Mouse (Mus musculus) T-helper 1 cell (primary cell): ENCODE measurements around the gene Clic5.

Experiments used
- in situ Hi-C: fragments of 300-600 bp; cut with MboI, MseI; formaldehyde crosslinking; loops from one replicate; pipeline ENCODE4 v1.15.1; 2025; ENCODE audit warnings: high pct_unique_total_duplicates

Clic5 gene

DNA sequence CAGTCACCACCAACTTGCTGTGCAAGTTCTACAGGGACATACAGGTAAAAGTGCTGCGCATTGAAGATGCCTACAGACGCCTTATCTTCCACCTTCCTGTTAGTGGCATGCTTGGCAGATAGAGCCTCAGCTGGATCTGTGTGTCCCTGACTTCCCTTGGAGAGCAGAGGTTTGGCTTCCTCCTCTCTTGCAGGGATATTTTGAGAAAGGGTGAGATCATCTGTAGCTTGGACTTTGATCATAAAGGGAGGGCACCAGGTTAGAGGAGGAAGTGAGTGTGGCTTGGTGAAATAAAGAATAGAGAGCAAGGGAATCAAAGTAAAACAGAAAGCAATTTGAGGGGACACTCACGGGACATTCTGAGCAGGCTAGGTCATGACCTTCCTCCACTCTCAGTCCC lies 4.6 kb downstream of the Clic5 start:
- in situ Hi-C loops: no loop called here

- in situ Hi-C loops: no loop called here
Measured at GRCm38 (mm10) chr17:44199158-44199557, 10.8 kb downstream of the Clic5 start.

- in situ Hi-C loops: no loop called here
Measured at GRCm38 (mm10) chr17:44202952-44203351, 14.6 kb downstream of the Clic5 start.

- in situ Hi-C loops: no loop called here
Measured at GRCm38 (mm10) chr17:44204787-44205186, 16.4 kb downstream of the Clic5 start.

GRCm38 (mm10) chr17:44205562-44205961 lies 17.2 kb downstream of the Clic5 start:
- in situ Hi-C loops: no loop called here

GRCm38 (mm10) chr17:44208900-44209299 lies 20.5 kb downstream of the Clic5 start:
- in situ Hi-C loops: no loop called here

GRCm38 (mm10) chr17:44212960-44213619 lies 24.7 kb downstream of the Clic5 start:
- in situ Hi-C loops: no loop called here

DNA sequence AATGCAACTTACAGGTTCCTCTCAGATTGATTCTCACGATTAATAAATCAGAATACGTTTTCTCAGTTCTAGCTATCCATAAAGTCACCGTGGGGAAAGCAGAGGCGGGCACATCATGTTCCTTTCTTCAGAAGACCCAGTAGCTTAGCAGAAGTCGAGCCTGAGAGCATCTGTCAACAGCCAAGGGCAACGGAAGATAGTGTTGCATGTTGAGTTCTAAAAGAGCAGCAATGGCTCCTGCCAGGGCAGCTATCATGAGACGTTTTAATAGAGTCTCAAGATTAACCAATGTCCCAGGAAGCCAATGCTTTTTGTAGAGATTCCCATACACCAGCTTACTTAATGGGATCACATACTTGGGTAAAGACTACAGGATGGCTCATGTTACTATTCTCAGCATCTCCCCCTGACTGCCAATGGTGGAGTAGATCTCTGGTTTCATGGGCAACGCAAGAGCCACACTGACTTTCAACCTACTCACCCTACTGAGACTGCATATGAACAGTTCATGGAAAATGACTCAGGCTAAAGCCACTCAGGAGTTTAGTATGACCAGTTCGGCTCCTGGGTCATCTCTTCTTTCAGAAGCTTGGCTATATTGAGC lies 26.9 kb downstream of the Clic5 start:
- in situ Hi-C loops: no loop called here

DNA sequence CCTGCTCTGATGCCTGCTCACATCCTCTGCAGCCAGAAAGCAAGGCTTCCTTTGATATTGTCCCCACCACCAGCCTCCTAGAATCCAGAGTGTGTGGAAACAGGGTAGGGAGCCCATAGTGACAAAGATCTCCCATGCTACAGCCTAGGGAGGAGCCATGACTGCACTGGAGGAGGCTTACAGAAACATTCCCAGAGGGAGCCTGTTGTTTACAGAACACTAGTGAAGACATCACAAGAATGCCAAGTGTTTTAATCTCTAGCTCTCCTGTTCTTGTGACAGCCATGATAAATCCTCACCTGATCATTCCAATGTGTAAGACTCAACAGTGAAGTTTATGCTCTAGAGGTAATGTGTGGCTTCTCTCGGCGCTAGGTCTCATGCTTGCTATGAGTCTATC lies 28.8 kb downstream of the Clic5 start:
- in situ Hi-C loops: no loop called here

DNA sequence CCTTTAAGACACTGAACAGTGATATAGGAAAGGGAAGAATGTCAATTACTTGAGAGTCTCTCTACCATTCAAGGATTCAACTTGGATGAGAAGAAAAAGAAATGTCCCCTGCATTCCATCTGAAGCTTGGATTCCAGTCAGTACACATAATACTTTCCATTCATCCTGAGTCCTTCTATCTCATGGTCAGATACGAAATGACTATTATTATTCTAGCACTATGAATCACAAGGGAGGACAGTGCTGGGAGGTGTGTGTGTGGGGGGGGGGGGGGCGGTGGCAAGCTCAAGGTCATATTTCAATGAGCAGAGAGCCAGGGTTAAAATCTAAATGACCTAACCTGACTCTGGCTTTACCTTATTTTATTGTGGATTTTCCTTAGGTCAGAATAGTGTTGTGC lies 31.6 kb downstream of the Clic5 start:
- in situ Hi-C loops: no loop called here

DNA sequence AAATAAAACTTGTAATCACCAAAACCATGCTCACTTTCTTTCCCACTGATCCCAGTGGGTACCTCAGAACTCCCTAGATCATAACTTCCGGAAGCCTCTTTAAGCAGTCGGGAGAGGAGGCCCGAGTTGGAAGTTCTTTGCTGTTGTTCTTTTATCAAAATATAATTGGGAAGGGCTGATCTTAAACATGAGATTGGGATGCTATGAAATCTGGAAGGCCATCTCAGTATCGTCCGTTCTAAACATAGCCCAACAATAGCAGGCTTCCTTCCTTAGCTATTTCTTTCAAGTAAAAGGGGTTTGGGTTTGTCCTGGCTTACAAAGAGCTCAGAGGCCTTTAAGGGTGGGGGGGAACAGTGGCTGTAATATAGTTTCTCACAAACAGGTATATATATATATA lies 40.0 kb downstream of the Clic5 start:
- in situ Hi-C loops: no loop called here

GRCm38 (mm10) chr17:44230083-44230482 lies 41.7 kb downstream of the Clic5 start:
- in situ Hi-C loops: no loop called here

DNA sequence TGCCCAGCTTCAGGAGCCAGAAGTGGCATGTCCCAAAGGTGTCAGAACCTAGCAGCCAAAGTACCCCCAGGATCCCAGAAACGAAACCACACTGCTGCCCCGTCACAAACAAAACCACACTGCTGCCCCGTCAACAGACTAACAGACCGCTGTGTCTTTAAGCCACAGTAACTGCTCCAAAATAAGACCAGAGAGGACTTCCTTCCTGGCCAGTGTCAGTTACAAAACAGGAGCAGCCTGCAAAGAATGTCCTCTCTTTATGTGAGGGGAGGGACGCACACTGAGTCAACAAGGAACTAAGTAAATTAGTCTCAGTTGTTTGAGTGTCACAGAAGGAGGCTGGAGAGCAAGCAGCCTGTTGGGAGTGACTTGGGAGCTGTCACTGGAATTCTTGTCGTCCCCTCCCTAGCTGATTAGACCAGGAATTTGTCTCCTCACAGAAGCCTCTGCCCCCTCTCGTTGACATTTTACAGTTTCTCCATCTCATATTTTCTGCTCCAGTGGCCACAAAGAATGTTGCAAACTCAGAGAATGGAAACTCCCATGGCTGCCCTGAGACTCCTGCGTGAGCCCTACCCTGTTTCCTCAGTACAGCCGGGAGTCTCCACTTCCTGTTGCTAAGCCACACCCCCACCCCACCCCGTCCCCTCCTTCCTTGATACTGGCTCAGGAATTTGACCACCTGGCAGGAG lies 50.8 kb downstream of the Clic5 start:
- in situ Hi-C loops: no loop called here

GRCm38 (mm10) chr17:44240742-44241141 lies 52.4 kb downstream of the Clic5 start:
- in situ Hi-C loops: no loop called here

DNA sequence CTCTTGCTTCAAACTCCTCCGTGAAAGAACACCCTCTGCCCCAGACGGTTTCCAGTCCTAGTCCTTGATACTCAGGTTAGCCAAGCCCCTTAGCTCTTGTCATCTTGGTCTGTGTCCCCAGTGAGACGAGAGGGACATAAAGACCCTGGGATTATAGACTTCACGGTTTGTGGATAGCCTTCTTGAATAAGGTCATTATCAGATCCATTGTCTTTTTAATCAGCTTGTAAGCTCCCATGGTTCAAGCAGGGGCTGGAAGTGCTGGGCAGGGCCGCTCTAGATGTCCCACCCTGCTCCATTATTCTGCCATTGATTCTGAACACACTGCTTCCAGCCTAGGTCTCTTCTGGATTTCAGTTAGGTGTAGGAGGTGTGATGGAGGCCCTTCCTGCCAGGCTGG lies 55.7 kb downstream of the Clic5 start:
- in situ Hi-C loops: no loop called here

GRCm38 (mm10) chr17:44244625-44245024 lies 56.2 kb downstream of the Clic5 start:
- in situ Hi-C loops: no loop called here

DNA sequence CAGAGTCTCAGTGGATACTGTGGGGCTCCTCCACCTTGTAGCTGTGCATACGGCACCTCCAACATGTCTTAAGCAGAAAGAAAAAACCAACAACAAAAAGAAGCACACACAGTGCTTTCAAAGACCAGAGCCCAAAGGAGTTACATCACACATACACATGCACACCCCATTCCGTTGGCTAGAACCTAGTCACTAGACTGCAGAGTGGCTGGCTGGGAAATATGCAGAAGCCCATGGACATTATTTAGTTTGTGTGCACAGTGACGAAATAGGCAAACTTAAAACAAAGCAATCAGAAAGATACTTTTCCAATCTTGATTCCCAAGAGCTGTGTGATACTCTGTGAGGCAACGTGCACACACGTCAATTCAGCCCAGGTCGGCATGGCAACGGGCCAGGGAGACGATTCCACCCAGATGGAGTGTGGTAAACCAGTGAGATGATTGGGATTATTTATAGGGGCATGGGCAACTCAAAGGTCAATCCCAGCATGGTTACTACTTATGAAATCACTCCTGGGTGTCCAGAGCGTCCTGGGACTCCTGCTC lies 57.8 kb downstream of the Clic5 start:
- in situ Hi-C loops: no loop called here

DNA sequence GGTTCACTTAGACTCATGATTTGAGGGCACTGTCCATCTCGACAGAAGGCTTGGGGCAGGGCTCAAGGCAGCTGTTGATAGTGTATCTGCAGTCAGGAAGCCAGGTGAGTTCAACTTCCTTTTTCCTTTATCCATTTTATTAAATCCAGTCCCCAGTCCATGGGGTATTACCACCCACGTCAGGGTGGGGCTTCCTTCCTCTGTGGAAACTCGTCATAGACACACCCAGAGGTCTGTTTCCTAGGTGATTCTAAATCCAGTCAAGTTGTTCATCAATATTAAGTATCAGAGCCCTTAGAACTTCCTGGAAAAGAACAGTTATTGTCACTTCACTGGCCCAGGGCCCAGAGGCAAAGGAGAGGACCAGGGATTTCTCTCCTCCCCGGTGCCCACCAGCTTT lies 61.2 kb downstream of the Clic5 start:
- in situ Hi-C loops: no loop called here

DNA sequence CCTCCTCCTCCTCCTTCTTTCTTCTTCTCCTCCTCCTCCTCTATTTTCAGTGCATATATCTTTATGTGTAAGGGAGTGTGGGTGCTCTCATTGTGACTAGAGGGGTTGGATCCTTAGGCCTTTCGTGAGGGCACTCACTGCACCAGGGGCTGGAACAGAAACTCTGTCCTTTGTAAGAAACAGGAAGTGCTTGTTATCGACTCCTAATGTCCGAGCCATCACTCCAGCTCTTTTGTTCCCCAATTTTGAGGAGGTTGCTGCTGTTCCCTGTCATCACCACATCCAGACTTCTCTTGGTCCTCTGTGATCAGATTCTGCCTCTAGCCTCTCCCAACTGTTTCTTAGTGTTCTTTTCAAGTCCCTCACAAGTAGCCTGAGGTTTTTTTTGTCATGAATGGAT lies 64.3 kb downstream of the Clic5 start:
- in situ Hi-C loops: loop anchor here (10.0 kb wide), 2 partner anchors 178 to 1122 kb away; partner anchors contain the start of gene Enpp5

DNA sequence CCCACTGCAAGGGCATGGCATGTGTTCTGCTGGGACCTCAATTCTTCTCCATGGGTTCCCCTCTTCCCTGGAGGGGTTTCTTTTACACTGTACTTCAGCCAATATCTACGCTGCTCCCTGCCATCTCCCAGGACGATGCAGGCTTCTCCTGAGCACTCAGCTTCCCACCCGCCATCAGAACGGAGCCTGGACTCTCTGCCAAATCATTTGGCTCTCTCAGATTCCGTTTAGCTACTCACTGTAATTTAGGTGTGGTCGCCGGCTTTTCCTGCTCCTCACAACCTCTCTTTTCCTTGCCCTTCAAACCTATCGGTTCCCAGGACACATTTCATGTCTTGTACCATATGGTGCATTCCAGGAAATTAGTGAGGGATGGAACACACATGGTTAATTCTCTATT lies 66.3 kb downstream of the Clic5 start:
- in situ Hi-C loops: loop anchor here (5.0 to 10.0 kb wide), 3 partner anchors 102 to 1120 kb away; partner anchors contain the start of gene Enpp5

GRCm38 (mm10) chr17:44256583-44256982 lies 68.2 kb downstream of the Clic5 start:
- in situ Hi-C loops: loop anchor here (5.0 to 10.0 kb wide), 3 partner anchors 104 to 1118 kb away; partner anchors contain the start of gene Enpp5

GRCm38 (mm10) chr17:44259245-44259644 lies 70.9 kb downstream of the Clic5 start:
- in situ Hi-C loops: loop anchor here (5.0 to 10.0 kb wide), 3 partner anchors 107 to 1116 kb away; partner anchors contain the start of gene Enpp5
